Mouse (Mus musculus) retina, adult 2 months (tissue): Measurements from ENCODE around the gene Fancd2os.
A peak's percentile ranks its signal among the peaks of the same experiment; 100 is the strongest.

Source experiments
- DNase-seq: peaks from one replicate; pipeline ENCODE4 v3.0.0-alpha.2; 2012; ENCODE audit warnings: low read depth, low spot score

Gene Fancd2os

GRCm38 (mm10) chr6:113600543-113601139, at the start of gene Fancd2os:
Gene Fancd2os, minus strand, starts transcription at chr6:113600715.
- no peak for DNase-seq

- no peak for DNase-seq
These were observed 49.7 kb upstream of the Fancd2os start for GRCm38 (mm10) chr6:113650197-113650640.

- no peak for DNase-seq
These were observed 49.1 kb upstream of the Fancd2os start for GRCm38 (mm10) chr6:113649346-113650196.

DNA sequence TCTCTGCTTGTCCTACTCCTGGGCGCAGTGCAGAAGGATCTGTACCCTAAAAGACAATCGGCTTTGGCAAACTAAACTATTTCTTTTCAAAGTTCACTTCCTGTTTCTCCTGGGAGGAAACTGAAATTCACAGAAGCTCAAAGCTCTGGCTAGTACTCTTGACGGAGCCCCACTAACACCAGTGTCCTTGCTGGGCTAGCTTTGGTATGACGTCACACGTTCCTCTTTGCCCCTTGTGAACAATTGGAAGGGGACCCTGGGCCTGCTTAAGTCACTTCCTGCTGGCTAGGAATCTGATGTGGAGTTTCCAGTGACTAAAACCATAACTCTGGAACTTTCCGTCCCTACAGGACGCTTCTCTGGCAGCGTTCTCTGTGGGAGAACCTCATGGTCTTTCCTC, 44.3 kb upstream of the Fancd2os start:
- no peak for DNase-seq

DNA sequence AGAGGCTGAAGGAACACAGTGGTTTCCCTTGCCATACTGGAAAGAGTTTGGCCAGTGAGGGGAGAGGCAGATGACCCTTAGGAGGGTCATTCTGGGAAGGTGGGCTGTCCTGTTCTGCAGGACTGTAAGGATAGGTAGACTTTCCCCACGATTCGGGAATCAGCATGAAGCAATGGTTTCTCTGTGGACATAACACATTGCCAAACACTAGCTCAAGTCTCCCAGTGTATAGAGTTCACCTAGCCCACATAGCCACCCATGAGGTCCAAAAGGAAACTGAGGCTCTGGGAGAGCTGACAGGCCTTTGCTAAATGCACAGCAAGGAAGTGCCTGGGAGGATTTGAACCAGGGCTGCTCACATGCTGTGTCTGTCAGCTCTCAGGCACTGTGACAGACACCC, 43.5 kb upstream of the Fancd2os start:
- DNase-seq: no peak

- DNase-seq: no peak
These were observed 42.5 kb upstream of the Fancd2os start for GRCm38 (mm10) chr6:113643021-113643420.

GRCm38 (mm10) chr6:113642605-113643004, 42.1 kb upstream of the Fancd2os start:
- no peak for DNase-seq

DNA sequence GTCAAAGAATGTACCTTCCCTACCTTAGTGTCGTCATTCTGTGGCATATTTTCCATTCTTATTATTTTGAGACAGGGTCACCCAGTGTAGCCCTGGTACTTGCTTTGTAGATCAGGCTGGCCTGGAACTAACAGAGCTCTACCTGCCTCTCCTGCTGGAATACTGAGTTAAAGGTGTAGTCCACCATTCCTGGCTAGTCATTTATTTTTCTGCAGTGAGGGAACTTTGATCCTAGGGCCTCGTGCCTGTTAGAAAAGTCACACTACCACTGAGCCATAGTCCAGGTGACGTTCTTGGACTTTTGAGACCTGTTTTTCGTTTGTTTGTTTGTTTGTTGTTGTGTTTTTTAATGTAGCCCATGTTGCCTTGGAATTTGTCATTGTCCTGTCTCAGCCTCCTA, 38.7 kb upstream of the Fancd2os start:
- DNase-seq: no peak

DNA sequence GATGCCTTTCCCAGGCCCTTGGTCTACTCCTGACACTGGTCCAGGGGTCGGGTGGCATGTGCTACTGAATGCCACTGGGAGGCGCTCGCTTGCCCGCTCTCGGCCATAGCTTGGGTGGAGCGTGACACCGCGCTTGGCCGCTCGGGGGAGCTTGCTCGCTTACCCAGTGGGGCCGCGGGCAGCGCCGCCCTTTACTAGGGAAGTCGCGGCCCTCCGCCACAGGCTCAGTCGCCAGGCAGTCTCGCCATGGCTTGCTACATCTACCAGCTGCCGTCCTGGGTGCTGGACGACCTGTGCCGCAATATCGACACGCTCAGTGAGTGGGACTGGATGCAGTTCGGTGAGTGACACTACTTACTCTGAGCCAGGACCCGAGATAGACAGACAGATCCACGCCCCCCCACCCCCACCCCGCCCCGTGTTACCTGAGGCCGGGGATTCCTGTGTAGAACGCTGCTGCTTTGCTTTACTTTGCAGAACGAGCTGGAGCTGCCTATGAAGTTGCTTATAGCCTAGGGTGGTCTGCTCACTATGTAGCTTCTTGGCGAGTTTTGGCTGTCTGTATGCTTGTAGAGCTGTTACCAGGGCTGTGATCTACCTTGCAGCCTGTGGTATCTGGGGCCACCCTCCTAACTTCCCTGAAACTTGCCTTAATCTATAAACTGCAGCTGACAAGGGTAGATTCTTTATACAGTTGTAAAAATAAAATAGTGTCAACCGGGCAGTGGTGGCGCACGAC, 38.0 kb upstream of the Fancd2os start, which contains the start of gene Irak2:
Gene Irak2 (plus strand): TSS at position 166 of the 739 bp plus-strand sequence.
- peak; percentile 61 for DNase-seq

DNA sequence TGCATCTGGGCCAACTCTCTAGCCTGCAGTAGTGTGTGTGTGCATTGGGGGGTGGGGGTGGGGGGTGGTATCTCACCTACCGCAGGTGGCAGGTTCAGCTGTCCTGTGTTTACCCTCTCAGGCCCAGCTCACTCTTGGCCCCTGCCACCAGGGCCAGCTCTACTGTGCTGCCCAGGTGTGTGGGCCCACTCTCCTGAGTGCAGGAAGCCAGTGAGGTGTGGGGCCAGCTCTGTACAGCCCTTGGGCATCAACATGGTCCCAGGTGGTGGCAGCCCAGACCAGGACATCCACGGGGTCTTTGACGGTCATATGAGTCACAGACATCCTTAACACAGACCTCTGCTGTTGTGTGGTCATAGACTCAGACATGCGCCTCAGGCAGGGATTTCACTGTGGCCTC, 32.3 kb upstream of the Fancd2os start:
- DNase-seq: no peak

GRCm38 (mm10) chr6:113630322-113630721, 29.8 kb upstream of the Fancd2os start:
- DNase-seq: no peak

DNA sequence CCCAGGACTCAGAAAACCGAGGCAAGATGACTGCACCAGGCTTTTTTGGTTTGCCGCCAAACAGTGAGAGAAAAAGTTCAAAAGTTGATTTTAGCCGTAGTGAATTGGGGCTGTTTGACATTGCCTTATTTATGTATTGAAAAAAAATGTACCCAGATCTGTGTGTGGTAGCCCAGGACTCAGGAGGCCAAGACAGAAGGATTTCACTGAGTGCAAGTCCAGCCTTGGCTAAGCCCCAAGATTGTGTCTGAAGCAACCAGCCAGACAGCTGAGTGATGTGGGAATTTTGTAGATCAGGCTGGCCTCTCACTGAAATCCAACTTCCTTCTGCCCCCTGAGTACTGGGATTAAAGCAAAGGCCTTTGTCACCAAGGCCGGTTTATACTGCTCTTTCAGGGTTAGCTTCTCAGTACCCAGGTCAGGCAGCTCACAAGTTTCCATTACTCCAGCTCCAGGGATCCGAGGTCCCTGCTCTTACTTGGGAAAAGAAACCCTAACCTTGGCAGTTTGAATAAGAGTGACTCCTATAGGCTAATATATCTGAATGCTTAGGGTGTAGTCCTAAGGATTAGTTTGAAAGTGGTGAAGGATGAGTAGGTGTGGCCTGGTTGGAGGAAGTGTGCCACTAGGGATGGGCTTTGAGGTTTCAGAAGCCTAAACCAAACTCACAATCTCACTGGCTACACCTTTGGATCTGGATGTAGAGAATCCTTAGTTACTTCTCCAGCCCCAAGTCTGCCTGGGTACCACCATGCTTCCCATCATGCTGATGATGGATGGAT, 24.7 kb upstream of the Fancd2os start:
- DNase-seq: no peak

- DNase-seq: peak; percentile 72
These were observed 23.6 kb upstream of the Fancd2os start, which contains the start of gene Vhl for GRCm38 (mm10) chr6:113623941-113624751. Gene Vhl, plus strand, starts transcription at chr6:113623959.

DNA sequence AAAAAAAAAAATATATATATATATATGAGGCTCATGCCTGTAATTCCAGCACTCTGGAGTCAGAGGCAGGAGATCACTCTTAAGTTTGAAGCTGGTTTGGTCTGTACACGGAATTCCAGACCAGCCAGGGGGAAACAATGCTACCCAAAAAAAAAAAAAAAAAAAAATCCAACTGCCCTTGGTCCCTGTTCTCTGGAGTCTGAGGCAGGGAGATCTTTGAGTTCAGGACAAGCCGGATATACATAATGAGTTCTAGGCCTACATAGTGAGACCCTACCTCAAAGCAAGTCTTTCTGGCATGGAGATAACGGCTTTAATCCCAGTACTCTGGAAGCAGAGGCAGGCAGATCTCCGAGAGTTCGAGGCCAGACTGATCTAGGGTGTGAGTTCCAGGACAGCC, 22.9 kb upstream of the Fancd2os start:
- no peak for DNase-seq

GRCm38 (mm10) chr6:113615489-113615888, 15.0 kb upstream of the Fancd2os start:
- no peak for DNase-seq

GRCm38 (mm10) chr6:113614997-113615396, 14.5 kb upstream of the Fancd2os start:
- no peak for DNase-seq

- no peak for DNase-seq
These were observed 13.6 kb upstream of the Fancd2os start for GRCm38 (mm10) chr6:113614152-113614551.

DNA sequence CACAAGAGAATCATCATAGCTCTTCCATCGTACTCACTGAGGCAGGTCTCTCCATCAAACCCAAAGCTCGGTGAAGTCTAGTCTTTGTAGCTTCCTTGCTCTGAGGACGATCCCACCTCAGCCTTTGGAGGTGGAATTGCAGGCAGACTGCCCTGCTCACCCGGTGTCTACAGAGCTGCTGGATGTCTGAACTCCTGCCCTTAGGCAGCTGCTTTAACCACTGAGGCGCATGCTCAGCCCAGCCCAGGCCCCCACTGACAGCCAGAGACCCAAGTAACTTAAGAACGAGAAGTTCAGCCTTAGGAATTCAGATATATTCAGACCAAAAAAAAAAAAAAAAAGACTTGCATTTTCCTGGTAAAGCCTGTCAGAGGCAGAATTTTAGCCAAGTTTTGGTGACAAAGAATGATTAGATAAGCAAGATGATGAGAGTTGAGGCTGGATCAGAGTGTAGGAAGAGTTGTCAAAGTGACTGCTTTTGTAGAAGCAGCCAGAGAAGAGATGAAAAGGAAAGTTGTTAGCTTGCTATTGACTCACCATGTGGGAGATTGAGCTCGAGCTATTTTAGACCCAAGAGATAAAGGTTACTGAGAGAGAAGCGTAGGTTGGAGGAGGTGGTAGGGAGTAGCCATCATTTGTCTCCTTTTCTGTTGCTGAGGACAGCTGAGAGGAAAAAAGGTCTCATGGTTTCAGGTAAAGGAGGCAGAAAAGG, 11.9 kb upstream of the Fancd2os start:
- no peak for DNase-seq

- no peak for DNase-seq
These were observed 8.8 kb upstream of the Fancd2os start for GRCm38 (mm10) chr6:113609293-113609692.

GRCm38 (mm10) chr6:113608871-113609270, 8.4 kb upstream of the Fancd2os start:
- DNase-seq: no peak
